Mouse (Mus musculus) megakaryocyte progenitor cell, adult 5-6 weeks (primary cell): ENCODE results near the gene Prcd. TPM values are rescaled to one million over a fixed set of nuclear protein-coding genes. Genes with fewer than 3 reads are reported as not detected.
A peak's percentile ranks its signal among the peaks of the same experiment; 100 is the strongest.

ENCODE experiments used
- ATAC-seq: replicated peaks from 2 replicates; pipeline ENCODE4 v1.8.0; 2016; ENCODE audit warnings: mild to moderate bottlenecking, moderate TSS enrichment, inconsistent platforms; ENCODE audit not compliant: poor library complexity
- total RNA-seq, 2 experiments: library from RNA; stranded (forward) in 1 of 2; stranded (reverse) in 1 of 2; fragments of 157-497, 149-512 nt in 1 of 2; fragments of 200-1000 nt in 1 of 2; gene quantifications; 2 replicates each; pipeline versions ENCODE4 v1.2.3 to v1.2.4; 2015 to 2017

Prcd gene
- total RNA-seq, 2 experiments from 2014 or later, result 0.17 to 0.47 TPM

GRCm38 (mm10) chr11:116683777-116684176 lies 30.4 kb downstream of the Prcd start:
- no peak for ATAC-seq

- ATAC-seq, result no peak
Measured at GRCm38 (mm10) chr11:116685729-116686128, 32.4 kb downstream of the Prcd start.

- ATAC-seq, result no peak
Measured at GRCm38 (mm10) chr11:116687897-116688296, 34.6 kb downstream of the Prcd start.

GRCm38 (mm10) chr11:116689622-116690021 lies 36.3 kb downstream of the Prcd start:
- ATAC-seq, result no peak

GRCm38 (mm10) chr11:116690701-116691575 lies 37.6 kb downstream of the Prcd start:
- ATAC-seq, result no peak

- ATAC-seq, result no peak
Measured at GRCm38 (mm10) chr11:116693899-116694249, 40.5 kb downstream of the Prcd start.

GRCm38 (mm10) chr11:116694250-116695193 lies 41.2 kb downstream of the Prcd start:
- peak; percentile 37 for ATAC-seq

GRCm38 (mm10) chr11:116695194-116695880 lies 42.0 kb downstream of the Prcd start:
- no peak for ATAC-seq

GRCm38 (mm10) chr11:116696426-116696825 lies 43.1 kb downstream of the Prcd start:
- ATAC-seq, result no peak

- ATAC-seq, result no peak
Measured at GRCm38 (mm10) chr11:116697521-116697920, 44.2 kb downstream of the Prcd start.

GRCm38 (mm10) chr11:116701377-116701841 lies 48.1 kb downstream of the Prcd start:
- no peak for ATAC-seq

- ATAC-seq, result no peak
Measured at GRCm38 (mm10) chr11:116704336-116705035, 51.2 kb downstream of the Prcd start.

- no peak for ATAC-seq
Measured at GRCm38 (mm10) chr11:116705204-116705608, 51.9 kb downstream of the Prcd start.

GRCm38 (mm10) chr11:116706363-116706762 lies 53.0 kb downstream of the Prcd start:
- ATAC-seq, result no peak

GRCm38 (mm10) chr11:116710171-116710570 lies 56.8 kb downstream of the Prcd start:
- ATAC-seq, result no peak

GRCm38 (mm10) chr11:116710793-116711192 lies 57.5 kb downstream of the Prcd start:
- no peak for ATAC-seq

GRCm38 (mm10) chr11:116714052-116714451 lies 60.7 kb downstream of the Prcd start:
- ATAC-seq, result no peak
